Mouse (Mus musculus): ENCODE results near the gene Ctf2. TPM values are rescaled to one million over a fixed set of nuclear protein-coding genes. Genes with fewer than 3 reads are reported as not detected.
"Not testable (repeated sequence)": the region's sequence is repeated elsewhere in the genome, so short reads cannot be mapped to it uniquely, and the experiment has no call there.

The Ctf2 gene
- not detected in 2 replicates for total RNA-seq (2017)

DNA sequence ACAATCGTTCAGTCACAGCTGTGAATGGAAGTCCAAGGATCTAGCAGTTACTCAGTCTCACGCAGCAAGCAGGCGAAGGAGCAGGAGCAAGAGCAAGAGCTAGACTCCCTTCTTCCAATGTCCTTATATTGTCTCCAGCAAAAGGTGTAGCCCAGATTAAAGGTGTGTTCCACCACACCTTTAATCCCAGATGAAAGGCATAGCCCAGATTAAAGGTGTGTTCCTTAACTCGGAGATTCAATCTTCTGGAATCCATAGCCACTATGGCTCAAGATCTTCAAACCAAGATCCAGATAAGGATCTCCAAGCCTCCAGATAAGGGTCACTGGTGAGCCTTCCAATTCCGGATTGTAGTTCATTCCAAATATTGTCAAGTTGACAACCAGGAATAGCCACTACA lies at the start of gene Ctf2:
Ctf2 (minus strand) TSS at position 101 of the 400 bp plus-strand sequence.
- ATAC-seq (replicated peaks; ENCODE audit: low read depth, poor library complexity, severe bottlenecking), result not testable (repeated sequence)

DNA sequence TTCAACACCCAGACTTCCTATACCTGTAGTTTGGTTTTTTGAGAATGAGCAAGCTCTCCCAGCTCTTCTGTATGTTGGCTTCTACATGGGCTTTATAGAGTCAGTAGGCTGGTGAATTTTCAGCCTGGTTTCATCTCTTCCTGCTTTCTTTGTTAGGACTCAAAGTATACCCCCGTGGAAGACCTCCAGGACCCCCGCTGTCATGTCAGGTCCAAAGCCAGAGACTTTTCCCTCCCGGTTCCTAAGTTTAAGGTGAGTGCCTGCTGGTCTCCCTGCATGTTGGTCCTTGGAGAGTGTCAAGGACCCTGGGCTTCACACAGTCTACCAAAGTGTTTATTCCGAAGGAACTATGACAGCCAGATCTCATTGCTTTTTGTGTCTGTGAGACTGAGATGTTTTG lies 46.4 kb upstream of the Ctf2 start:
- no peak for ATAC-seq (replicated peaks; ENCODE audit: low read depth, poor library complexity, severe bottlenecking)

DNA sequence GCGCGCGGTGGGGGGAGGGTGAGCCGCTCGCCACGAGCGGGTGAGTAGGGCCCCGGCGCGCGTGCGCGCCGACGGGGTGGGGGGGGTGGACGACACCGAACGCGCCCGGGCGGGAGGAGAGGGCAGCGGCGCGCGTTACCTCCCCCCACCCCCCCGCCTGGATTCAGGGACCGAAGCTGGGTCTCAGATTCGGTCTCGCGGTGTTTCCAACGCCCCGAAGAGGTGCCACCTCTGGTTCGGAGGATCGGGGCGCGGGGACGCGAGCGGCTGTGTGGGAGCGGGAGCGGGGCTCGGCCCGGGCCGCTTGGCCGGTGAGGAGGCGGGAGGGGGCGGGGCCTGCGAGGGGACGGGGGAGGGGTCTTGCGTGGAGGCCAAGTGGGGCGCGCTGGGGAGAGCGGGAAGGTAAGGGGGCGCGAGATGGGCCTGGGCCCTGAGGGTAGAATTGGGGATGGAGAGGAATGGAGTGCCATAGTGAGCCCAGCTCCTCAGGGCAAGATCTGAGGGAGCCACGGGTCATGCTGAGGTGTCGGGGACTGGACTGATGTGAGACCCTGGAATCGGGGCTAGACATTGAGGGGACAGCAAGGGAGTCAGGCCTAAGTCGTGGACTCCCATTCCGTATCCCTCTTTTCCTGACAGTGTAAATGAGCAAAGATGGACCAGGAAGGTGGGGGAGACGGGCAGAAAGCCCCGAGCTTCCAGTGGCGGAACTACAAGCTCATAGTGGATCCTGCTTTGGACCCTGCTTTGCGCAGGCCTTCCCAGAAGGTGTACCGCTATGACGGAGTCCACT lies 45.7 kb upstream of the Ctf2 start:
- peak; percentile 4; the same call in 1 of the 2 replicates for ATAC-seq (replicated peaks; ENCODE audit: low read depth, poor library complexity, severe bottlenecking)

DNA sequence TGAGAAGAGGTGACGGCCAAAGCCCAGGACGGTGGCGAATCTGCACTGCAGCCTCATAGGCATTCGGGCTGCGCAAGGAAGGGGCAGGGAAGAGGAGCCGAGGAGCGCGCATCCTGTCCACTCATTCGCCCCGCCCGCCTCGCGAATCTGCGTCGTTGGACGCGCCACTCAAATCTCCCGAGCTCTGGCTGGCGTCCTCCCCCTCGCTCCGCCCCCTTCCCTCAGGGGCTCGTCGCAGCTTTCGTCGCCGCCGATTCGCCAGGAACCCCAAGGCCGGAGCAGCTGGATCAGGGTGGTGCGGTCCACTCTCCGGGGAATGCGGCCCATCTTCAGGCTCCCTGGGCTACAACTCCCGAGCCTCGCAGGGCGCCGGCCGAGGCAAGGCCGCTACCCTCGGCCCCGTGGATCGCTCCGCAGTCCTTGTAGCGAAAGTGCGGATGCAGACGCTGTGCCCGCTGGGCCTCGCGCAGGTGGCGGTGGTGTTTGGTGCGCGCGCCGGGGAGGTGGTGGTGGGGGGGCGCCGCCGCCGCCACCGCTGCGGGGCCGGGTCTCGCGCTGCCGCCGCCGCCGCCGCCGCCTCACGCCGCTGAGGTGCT lies 45.0 kb upstream of the Ctf2 start:
- ATAC-seq (replicated peaks; ENCODE audit: low read depth, poor library complexity, severe bottlenecking), result peak; percentile 87

DNA sequence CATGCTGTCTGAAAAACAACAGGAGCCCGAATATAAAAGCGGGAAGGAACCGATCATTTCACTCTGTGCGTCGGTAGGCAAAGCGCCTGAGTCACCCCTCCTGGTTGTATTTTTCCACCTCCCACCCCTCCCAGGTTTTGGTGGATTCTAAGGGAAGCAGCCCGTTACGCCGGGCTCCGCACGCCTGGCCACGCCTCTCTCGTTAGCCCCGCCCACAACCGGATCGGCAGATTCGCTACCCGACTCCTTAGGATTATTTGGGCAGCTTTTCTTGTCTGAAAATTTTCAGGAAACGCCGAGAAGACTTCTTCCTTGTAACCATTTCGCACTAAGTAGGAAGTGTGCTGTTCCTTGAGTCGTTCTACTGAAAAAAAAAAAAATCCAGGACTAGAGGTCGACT lies 44.5 kb upstream of the Ctf2 start, which contains the start of gene Setd1a:
Setd1a (plus strand) TSS at position 245 of the 400 bp plus-strand sequence.
- peak; percentile 58 for ATAC-seq (replicated peaks; ENCODE audit: low read depth, poor library complexity, severe bottlenecking)

DNA sequence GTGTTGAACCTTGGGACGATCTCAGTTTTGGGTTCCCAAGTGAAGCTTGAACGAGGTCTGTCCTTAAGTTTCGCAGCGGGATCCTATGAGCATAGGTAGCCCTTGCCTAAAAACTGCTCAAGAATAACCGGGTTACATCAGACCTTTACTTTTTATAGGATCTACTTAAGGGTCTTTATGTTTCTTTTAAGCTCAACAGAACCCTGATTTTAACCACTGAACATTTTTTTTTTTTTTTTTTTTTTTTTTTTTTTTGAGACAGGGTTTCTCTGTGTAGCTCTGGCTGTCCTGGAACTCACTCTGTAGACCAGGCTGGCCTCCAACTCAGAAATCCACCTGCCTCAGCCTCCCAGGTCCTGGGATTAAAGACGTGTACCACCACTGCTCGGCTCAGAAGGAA lies 43.9 kb upstream of the Ctf2 start:
- not testable (repeated sequence) for ATAC-seq (replicated peaks; ENCODE audit: low read depth, poor library complexity, severe bottlenecking)

DNA sequence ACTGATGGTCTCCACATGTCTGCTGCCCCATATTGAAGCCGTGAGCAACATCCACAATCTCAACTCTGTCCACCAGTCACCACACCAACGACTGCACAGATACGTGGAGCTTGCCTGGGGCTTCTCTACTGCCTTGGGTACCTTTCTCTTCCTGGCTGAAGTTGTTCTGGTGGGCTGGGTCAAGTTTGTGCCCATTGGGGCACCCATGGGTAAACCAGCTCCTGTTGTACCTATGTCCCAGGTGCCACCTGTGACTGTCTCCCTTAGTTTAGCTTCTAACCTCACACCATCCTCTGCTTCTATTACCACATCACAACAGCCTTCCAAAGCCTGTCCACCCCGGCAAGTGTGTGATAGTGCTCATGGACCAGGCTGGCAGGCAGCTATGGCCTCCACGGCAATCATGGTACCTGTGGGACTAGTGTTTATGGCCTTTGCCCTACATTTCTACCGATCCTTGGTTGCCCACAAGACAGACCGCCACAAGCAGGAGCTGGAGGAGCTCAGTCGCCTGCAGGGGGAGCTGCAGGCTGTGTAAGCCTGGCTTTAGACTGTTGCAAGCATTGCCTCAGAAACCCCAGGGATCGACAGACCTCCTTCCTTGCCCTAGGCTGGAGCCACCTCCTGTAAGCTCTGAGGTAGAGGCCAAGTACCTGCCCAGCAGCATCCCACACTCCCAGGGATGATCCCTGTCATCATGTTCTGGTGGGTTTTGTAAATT lies 41.9 kb upstream of the Ctf2 start:
- peak; percentile 30 for ATAC-seq (replicated peaks; ENCODE audit: low read depth, poor library complexity, severe bottlenecking)

DNA sequence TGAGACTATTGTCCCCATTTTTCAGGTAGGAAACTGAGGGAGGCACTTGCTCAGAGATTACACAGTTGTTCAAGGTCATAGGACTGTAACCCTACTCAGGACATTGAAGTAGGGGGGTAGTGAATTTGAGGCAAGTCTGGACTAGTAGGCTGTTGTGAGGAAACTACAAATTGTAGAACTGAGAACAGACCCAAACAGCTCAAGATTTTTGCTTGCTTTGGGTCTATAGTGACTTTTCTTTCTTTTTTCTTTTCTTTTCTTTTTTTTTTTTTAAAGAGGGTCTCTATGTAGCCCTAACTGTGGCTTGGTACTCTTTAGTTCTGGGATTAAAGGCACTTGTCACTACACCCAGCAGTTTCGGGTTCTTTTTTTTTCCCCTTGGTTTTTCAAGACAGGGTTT lies 40.6 kb upstream of the Ctf2 start:
- ATAC-seq (replicated peaks; ENCODE audit: low read depth, poor library complexity, severe bottlenecking), result no peak

DNA sequence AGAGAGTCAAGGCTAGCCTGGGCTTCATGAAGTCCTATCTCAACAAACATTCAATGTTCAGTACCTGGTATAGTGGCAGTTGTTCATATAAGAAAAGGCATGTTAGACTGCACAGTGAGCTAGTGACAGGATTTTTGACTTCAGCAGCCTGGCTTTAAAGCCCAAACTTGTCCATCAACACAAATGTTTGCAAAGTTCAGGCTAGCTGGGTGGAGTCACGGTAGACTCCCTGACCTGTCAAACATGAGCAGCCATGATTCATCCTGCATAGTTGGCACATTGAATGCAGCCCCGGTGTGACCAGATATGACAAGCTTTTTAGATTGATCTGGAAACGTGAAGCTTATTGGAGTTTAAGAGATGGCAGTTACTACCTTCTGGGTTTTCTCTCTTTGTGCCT lies 40.1 kb upstream of the Ctf2 start:
- no peak for ATAC-seq (replicated peaks; ENCODE audit: low read depth, poor library complexity, severe bottlenecking)

DNA sequence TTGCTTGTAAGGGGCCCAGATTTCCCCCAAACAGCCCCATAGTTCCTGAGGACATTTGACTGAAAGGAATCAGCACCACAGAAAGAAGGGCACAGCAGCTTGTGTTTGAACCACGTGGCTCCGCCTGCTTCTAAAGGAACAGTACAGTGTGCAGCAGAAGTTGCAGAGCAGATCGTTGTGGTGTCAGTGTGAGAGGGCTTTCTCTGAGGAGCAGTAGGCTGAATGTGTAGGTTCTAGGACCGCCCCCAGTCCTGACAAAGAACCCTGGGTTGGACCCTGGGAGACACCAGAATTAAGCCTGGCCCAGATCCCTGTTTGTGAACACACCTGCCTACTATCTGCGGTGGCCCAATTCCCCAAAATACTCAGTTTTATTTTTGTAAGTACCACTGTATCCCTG lies 39.3 kb upstream of the Ctf2 start:
- ATAC-seq (replicated peaks; ENCODE audit: low read depth, poor library complexity, severe bottlenecking), result no peak

DNA sequence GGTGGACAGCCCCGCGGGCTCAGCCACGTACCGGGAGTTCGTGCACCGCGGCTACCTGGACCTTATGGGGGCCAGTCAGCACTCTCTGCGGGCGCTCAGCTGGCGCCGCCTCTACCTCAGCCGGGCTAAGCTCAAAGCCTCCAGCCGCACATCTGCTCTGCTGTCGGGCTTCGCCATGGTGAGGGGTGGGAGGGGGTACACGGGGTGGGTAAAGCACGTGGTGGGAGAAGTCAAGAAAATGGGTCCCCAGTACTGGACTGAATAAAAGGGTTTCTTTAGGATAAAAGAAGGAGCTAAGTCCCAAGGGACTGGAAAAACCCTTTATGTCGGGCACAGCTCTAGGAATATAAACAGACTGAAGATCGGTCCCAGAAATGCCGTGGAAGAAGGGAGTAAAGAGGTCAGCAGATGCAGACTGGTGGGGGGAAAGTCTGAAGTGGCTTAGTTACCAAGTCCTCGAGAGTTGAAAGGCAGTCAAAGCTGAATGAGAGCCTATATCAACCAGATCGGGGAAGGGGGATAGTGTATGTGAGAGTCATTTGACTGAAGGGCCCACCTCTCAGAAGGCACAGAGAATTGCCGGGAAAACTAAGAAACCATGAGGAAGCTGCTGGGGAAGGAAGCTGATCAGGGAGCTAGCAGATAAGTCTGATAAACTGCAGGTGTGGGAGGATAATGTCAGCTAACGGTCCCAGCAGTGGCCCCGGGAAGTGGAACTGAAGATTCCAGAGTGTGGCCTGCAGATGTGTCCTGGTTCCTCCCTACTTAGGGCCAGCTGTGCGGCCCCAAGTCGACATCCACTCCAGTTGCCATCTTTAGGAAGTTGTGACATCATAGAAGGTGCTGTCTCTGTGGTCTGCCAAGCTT lies 38.3 kb upstream of the Ctf2 start:
- ATAC-seq (replicated peaks; ENCODE audit: low read depth, poor library complexity, severe bottlenecking), result peak; percentile 9; the same call in 1 of the 2 replicates

DNA sequence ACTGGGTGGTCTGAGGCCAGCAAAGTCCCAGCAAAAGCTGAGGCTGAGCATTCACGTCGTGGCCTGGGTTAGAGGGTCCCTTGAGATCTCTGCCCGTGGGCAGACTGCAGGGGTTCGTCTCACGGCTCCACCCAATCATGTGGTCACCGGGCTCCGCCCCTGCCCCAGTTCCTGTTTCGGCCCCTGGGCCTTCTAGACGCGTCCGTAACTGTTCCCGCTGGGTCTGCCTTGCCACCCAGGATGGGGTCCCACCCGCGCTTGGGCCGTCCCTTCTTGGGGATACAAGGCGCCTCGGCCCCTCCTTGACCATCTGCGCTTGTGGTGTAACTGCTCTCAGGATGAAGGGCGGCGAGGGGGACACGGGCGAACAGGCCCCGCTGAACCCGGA lies 37.7 kb upstream of the Ctf2 start, which contains the start of gene Orai3:
Orai3 (plus strand) TSS at position 165 of the 388 bp plus-strand sequence.
- peak; percentile 59 for ATAC-seq (replicated peaks; ENCODE audit: low read depth, poor library complexity, severe bottlenecking)

DNA sequence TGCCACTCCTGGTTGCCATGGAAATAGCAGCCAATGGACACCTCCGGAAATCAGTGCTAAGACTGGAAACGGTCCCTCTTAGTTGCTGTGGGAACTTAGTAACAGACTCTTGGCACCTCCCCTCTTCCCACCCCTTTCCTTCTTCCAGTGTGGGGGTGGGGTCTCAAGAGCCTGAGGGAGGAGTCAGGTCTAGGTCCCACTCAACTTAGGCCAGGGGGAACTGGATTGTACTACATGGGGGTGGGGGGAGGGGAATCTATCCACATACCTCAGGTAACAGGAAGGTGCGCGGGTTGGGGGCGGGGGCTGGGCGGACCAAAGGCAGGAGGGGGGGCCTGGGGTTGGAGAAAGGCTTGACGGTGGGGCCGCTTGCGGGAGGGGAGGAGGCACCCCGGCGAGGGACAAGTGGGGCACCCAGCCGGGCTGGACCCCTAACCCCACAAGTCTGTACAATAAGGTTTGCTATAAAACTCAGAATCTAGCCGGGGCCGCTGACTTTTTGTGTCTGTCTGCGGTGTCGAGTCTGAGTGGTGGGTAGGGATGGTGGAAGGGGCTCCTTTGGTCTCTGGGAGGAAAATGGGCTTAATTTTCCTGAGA lies 37.1 kb upstream of the Ctf2 start:
- peak; percentile 71 for ATAC-seq (replicated peaks; ENCODE audit: low read depth, poor library complexity, severe bottlenecking)

DNA sequence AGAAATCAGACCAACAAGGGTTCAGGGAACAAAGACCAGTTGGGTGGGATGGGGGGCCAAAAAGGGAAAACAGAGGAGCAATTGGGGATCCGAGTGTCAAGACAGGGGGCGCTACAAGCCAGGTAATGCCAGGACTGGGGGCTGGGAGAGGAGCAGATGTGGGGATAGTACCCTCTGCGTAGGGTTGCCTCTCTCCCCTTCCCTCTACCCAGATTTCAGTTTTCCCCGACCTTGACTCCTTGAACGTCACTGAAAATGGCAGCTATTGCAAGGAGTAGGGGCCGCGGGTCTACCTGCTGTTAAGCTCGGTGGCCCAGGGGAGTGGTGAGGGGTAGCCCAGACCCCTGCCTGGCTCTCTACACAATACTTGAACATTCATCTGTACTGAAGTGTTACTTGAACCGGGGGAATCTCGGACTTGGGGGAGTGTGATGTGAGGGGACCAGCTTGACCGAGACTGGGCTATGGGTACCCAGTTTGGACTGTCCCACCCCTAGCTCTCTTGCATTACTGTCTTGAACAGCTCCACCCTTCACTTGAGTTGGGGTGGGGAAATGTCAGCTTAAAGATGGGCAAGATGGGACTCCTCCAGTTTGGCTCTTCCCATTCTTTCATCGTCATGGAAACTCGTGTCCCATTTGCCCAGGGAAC lies 36.5 kb upstream of the Ctf2 start:
- ATAC-seq (replicated peaks; ENCODE audit: low read depth, poor library complexity, severe bottlenecking), result no peak

DNA sequence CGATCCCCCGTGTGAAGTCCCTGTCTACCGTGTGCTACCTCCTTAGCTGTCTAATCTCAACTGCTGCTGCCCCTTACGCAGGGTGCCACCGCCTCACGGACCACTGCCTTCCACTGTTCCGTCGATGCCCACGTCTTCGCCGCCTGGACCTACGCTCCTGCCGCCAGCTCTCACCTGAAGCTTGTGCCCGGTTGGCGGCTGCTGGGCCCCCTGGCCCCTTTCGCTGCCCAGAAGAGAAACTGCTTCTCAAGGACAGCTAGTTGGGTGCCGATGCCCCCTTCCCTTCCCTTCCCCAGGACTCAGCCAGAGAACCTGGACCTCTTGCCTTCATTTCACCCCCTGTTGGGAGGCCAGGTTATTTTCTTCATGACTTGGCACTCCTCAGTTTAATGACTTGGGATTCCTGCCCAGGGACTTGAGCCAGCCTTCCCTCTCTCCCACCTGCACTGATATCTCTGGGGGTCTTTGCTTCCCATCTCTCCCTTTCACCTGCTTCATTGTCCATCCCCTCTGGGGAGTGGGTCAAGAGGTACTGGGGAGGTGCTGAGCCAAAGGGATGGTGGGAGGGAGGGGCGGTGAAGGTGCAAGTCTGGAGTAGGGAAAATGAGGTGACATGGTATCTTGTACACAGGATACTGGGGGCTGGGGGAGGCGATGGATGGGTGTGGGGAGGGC lies 35.8 kb upstream of the Ctf2 start:
- no peak for ATAC-seq (replicated peaks; ENCODE audit: low read depth, poor library complexity, severe bottlenecking)

DNA sequence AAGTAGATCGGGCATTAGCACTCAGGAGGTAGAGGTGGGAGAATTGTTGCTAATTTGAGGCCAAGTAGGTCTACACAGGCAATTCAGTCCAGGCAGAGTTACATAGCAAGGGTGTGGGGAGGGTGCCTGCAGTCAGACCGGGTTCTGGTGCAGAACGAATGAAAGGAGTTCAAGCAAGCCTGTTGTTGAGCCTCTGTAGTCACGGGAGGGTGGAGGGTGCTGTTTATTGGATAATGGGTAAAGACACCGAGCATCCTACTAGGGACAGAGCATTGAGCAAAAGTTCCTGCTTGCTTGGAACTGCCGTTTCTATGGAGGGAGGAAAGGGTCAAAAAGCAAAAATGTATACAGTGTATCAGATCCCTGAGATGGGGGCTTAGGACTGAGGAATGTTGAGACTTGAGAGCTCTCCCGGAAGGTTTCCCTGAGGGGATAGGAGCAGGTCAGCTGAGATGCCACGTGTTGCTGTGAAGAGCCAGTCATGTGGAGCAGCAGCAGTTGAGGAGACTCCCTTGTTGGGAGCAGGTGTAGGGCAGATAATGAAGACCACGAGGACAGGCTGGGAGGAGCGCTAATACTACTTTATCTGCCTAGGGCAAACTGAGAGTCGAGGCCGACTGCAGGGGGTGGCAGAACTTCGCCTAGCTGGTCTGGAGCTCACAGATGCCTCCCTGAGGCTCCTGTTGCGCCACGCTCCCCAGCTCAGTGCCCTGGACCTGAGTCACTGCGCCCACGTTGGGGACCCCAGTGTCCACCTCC lies 35.1 kb upstream of the Ctf2 start:
- peak; percentile 19 for ATAC-seq (replicated peaks; ENCODE audit: low read depth, poor library complexity, severe bottlenecking)

DNA sequence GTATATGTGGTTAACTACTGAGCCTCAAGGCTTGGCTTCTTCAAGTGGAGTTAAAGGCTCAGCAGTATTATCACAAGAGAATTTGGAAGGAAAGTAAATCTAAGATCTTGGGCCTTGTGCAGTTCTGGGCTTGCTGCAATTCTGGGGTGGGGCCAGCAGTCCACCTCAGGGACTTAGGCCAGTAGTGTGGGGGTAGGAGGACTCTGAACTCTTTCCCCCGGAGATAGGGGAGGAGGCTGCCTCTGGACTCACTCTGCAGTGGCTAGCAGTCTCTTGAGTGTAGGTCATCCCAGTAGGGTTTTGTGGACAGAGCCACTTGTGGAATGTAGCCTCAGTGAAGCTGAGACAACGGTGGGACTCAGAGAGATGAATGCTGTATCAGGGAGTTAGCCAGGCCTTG lies 33.8 kb upstream of the Ctf2 start:
- no peak for ATAC-seq (replicated peaks; ENCODE audit: low read depth, poor library complexity, severe bottlenecking)

DNA sequence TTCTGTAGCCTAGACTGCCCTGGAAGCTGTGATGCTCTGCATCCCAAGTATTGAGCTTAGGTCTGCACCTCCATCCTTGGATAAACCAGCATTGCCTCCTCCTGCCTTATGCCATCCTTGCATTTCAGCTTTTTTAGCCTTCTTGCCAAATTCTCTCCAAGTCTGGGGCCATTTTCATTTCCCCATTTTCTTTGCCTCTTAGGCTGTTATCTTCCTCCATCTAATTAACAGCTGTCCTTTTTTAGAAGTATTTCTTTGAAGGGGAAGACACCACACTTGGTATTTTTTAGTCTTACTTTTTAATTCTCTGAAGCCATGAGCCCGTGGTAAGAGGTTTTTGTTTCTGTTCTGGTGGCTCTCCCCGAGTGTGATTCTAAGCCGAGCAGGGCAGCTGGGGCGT lies 31.7 kb upstream of the Ctf2 start:
- ATAC-seq (replicated peaks; ENCODE audit: low read depth, poor library complexity, severe bottlenecking), result no peak
